Mouse (Mus musculus) kidney, adult 2 months (tissue): ENCODE measurements around the gene Elp5. TPM values are rescaled to one million over a fixed set of nuclear protein-coding genes. Genes with fewer than 3 reads are reported as not detected.

Experiments used
- DNase-seq: peaks from one replicate; pipeline ENCODE4 v3.0.0; 2021
- H3K27ac ChIP-seq: fragments of 200-500 bp; 2 replicates; pipeline ENCODE4 v1.5.1; 2012; ENCODE audit warnings: low read depth, low read length, control low read depth, inconsistent platforms; ENCODE audit not compliant: insufficient read depth
- H3K27me3 ChIP-seq: fragments of 200-500 bp; replicated peaks from 2 replicates; pipeline ENCODE4 v1.6.1; 2012; ENCODE audit warnings: mild to moderate bottlenecking, moderate library complexity, low read length, inconsistent platforms; ENCODE audit not compliant: control insufficient read depth, insufficient read depth
- H3K36me3 ChIP-seq: fragments of 200-500 bp; 2 replicates; pipeline ENCODE4 v1.6.1; 2012; ENCODE audit warnings: mild to moderate bottlenecking, moderate library complexity, low read length, inconsistent platforms; ENCODE audit not compliant: control insufficient read depth, insufficient read depth
- H3K4me1 ChIP-seq: fragments of 200-500 bp; 2 replicates; pipeline ENCODE4 v1.6.1; 2011; ENCODE audit warnings: low read length; ENCODE audit not compliant: control insufficient read depth, insufficient read depth
- H3K4me3 ChIP-seq: fragments of 200-500 bp; 2 replicates; pipeline ENCODE4 v1.5.1; 2011; ENCODE audit warnings: mild to moderate bottlenecking, low read depth, low read length, control low read depth; ENCODE audit not compliant: insufficient read depth
- CTCF ChIP-seq: fragments of 200-500 bp; conservative IDR thresholded peaks from 2 replicates; pipeline ENCODE4 v1.5.1; 2011; ENCODE audit warnings: low read depth, mild to moderate bottlenecking, control low read depth, low read length, moderate library complexity, mixed read lengths; ENCODE audit not compliant: insufficient read depth, insufficient read length
- POLR2A ChIP-seq: fragments of 200-500 bp; IDR thresholded peaks from one replicate; pipeline ENCODE4 v1.6.1; 2011; ENCODE audit warnings: low read depth, low read length, control low read depth
- WGBS: fragments of 180-500 bp; shearing (Covaris S2); methylation state at CpG from one replicate; pipeline ENCODE4 v1.1.7; 2018; 5-methylcytosine and 5-hydroxymethylcytosine counted together
- polyA plus RNA-seq: library from polyadenylated mRNA; depleted of rRNA; stranded (reverse); fragments of >200 nt; gene quantifications from 2 replicates; pipeline ENCODE4 v1.2.3, GENCODE M21; 2012

Elp5 gene
- polyA plus RNA-seq, 1 experiment: 66.3 TPM

GRCm38 (mm10) chr11:69980196-69981140 lies 1.8 kb downstream of the Elp5 start:
- WGBS: under 1% methylated on average over 34 of the region's 60 CpGs
- Histone ChIP-seq H3K27ac (peak overlapping the region; percentile 89), H3K4me3 (peak overlapping the region; percentile 80), H3K36me3 (peaks cover 2% of the 10 kb centered on the region; the same call in 1 of the 2 replicates), H3K27me3 (no peaks in the 10 kb centered on the region), H3K4me1 (peaks cover 9% of the 10 kb centered on the region; the same call in 1 of the 2 replicates)
- TF ChIP-seq POLR2A (peak; percentile 85), CTCF (no peak)
- DNase-seq: peak; percentile 99

- no peak for DNase-seq
- Histone ChIP-seq H3K4me3 (peak overlapping the region; percentile 80), H3K4me1 (peaks cover 9% of the 10 kb centered on the region; the same call in 1 of the 2 replicates), H3K27me3 (no peaks in the 10 kb centered on the region), H3K36me3 (peaks cover 2% of the 10 kb centered on the region; the same call in 1 of the 2 replicates), H3K27ac (peak overlapping the region; percentile 89; the same call in 1 of the 2 replicates)
- 3% methylated on average over 16 of the region's 16 CpGs for WGBS
- TF ChIP-seq CTCF: no peak
- no peak for TF ChIP-seq POLR2A
These were observed 2.5 kb downstream of the Elp5 start for GRCm38 (mm10) chr11:69979827-69980195.

- H3K27me3 ChIP-seq: no peaks in the 10 kb centered on the region
- no peaks in the 10 kb centered on the region for H3K4me1 ChIP-seq
- TF ChIP-seq POLR2A: no peak
- TF ChIP-seq CTCF: no peak
- H3K4me3 ChIP-seq: no peak overlapping the region
- H3K36me3 ChIP-seq: no peaks in the 10 kb centered on the region; the same call in none of the 2 replicates
- no peak for DNase-seq
- 87% methylated on average over 4 of the region's 4 CpGs for WGBS
- no peak overlapping the region for H3K27ac ChIP-seq
These were observed 6.0 kb downstream of the Elp5 start for GRCm38 (mm10) chr11:69976271-69976670.

GRCm38 (mm10) chr11:69974907-69975306 lies 7.4 kb downstream of the Elp5 start:
- H3K4me1 ChIP-seq: no peaks in the 10 kb centered on the region; the same call in 1 of the 2 replicates
- no peak overlapping the region for H3K27ac ChIP-seq
- H3K27me3 ChIP-seq: no peaks in the 10 kb centered on the region
- TF ChIP-seq POLR2A (no peak), CTCF (no peak)
- DNase-seq: no peak
- no peaks in the 10 kb centered on the region; the same call in none of the 2 replicates for H3K36me3 ChIP-seq
- 92% methylated on average over 2 of the region's 2 CpGs for WGBS
- H3K4me3 ChIP-seq: no peak overlapping the region

GRCm38 (mm10) chr11:69970775-69971174 lies 11.5 kb downstream of the Elp5 start:
- no peak for DNase-seq
- WGBS: 72% methylated on average over 3 of the region's 3 CpGs
- H3K4me1 ChIP-seq: peaks cover 3% of the 10 kb centered on the region; the same call in 1 of the 2 replicates
- H3K36me3 ChIP-seq: no peaks in the 10 kb centered on the region; the same call in none of the 2 replicates
- TF ChIP-seq CTCF: no peak
- no peak for TF ChIP-seq POLR2A
- H3K4me3 ChIP-seq: no peak overlapping the region
- H3K27ac ChIP-seq: no peak overlapping the region
- H3K27me3 ChIP-seq: no peaks in the 10 kb centered on the region

- Histone ChIP-seq H3K27ac (no peak overlapping the region), H3K27me3 (peaks cover 1% of the 10 kb centered on the region; the same call in 1 of the 2 replicates), H3K4me1 (peaks cover 3% of the 10 kb centered on the region; the same call in 1 of the 2 replicates), H3K4me3 (no peak overlapping the region), H3K36me3 (no peaks in the 10 kb centered on the region; the same call in none of the 2 replicates)
- TF ChIP-seq POLR2A: no peak
- no peak for TF ChIP-seq CTCF
- 52% methylated on average over 6 of the region's 6 CpGs for WGBS
- no peak for DNase-seq
These were observed 12.1 kb downstream of the Elp5 start for GRCm38 (mm10) chr11:69970222-69970621.

GRCm38 (mm10) chr11:69968793-69969192 lies 13.5 kb downstream of the Elp5 start:
- WGBS: 40% methylated on average over 4 of the region's 4 CpGs
- no peaks in the 10 kb centered on the region; the same call in 1 of the 2 replicates for H3K36me3 ChIP-seq
- H3K4me1 ChIP-seq: peaks cover 3% of the 10 kb centered on the region; the same call in 1 of the 2 replicates
- no peak overlapping the region for H3K4me3 ChIP-seq
- peaks cover 1% of the 10 kb centered on the region; the same call in 1 of the 2 replicates for H3K27me3 ChIP-seq
- no peak for DNase-seq
- no peak overlapping the region for H3K27ac ChIP-seq
- TF ChIP-seq CTCF (no peak), POLR2A (no peak)
